Mouse (Mus musculus): ENCODE measurements around the gene Upk1a. TPM values are rescaled to one million over a fixed set of nuclear protein-coding genes. Genes with fewer than 3 reads are reported as not detected.

Gene Upk1a
- polyA plus RNA-seq, 1 experiment from 2014 or later: 12.1 TPM

GRCm38 (mm10) chr7:30572389-30572788, 40.3 kb downstream of the Upk1a start:
- ATAC-seq (replicated peaks; ENCODE audit: low FRiP score, low TSS enrichment, low read depth): no peak

DNA sequence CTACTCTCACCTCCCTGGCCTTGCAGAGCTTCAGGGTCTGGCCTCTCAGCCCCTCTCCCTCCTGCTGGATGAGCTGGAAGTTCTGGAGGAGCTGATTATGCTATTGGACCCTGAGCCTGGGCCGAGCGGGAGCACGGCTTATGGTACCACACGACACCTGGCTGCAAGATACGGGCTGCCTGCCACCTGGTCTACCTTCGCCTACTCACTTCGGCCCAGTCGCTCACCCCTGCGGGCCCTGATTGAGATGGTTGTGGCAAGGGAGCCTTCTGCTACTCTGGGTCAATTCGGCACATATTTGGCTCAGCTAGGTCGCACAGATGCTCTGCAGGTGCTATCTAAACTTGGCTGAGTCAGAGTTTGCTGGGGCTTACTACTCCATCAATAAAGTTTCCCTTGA, 45.1 kb downstream of the Upk1a start:
- 88% methylated on average over 11 of the region's 11 CpGs for WGBS
- Histone ChIP-seq H3K4me3 (ENCODE audit: low read depth, low read length) (no peak overlapping the region), H3K9me3 (ENCODE audit: control insufficient read depth, low read length) (no peaks in the 10 kb centered on the region), H3K27ac (ENCODE audit: low read depth) (no peak overlapping the region), H3K4me2 (ENCODE audit: low read length) (no peak overlapping the region), H3K9ac (ENCODE audit: low read length) (no peak overlapping the region), H3K4me1 (replicated peaks; ENCODE audit: control insufficient read depth, insufficient read depth, low read length) (peaks cover 5% of the 10 kb centered on the region; the same call in 1 of the 2 replicates), H3K36me3 (ENCODE audit: control insufficient read depth, insufficient read depth, low read length) (peaks cover 69% of the 10 kb centered on the region), H3K27me3 (replicated peaks; ENCODE audit: control insufficient read depth, insufficient read depth, low read length) (no peaks in the 10 kb centered on the region)
- DNase-seq (ENCODE audit: low spot score): no peak
- no peak for ATAC-seq (replicated peaks; ENCODE audit: low FRiP score, low TSS enrichment, low read depth)

More at GRCm38 (mm10) chr7:30572389-30572788, 40.3 kb downstream of the Upk1a start:
- 81% methylated on average over 5 of the region's 5 CpGs for WGBS
- no peaks in the 10 kb centered on the region for H3K4me1 ChIP-seq (replicated peaks; ENCODE audit: control insufficient read depth, insufficient read depth, low read length)
- H3K27ac ChIP-seq (ENCODE audit: low read depth): no peak overlapping the region
- DNase-seq (ENCODE audit: low spot score): no peak
- no peaks in the 10 kb centered on the region for H3K27me3 ChIP-seq (replicated peaks; ENCODE audit: control insufficient read depth, insufficient read depth, low read length)
- peaks cover 97% of the 10 kb centered on the region for H3K36me3 ChIP-seq (ENCODE audit: control insufficient read depth, insufficient read depth, low read length)
- H3K9me3 ChIP-seq (ENCODE audit: control insufficient read depth, low read length): no peaks in the 10 kb centered on the region
- H3K9ac ChIP-seq (ENCODE audit: low read length): no peak overlapping the region
- no peak overlapping the region for H3K4me2 ChIP-seq (ENCODE audit: low read length)
- H3K4me3 ChIP-seq (ENCODE audit: low read depth, low read length): no peak overlapping the region

DNA sequence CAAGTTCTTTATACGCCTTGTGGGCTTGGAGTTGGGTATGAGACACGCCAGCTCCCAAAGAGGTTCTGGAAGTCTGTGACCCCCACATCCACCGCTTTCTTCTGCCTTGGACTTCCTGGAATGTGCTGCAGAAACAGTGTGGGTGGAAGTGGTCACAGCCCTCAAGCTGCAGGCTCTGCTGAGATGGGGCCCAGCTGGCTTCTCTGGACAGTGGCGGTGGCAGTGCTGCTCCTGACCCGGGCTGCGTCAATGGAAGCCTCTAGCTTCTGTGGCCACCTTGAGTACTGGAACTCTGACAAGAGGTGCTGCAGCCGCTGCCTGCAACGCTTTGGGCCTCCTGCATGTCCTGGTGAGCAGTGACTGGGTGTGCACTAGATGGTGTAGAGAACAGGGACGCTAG, 46.6 kb downstream of the Upk1a start:
- WGBS: 87% methylated on average over 9 of the region's 9 CpGs
- Histone ChIP-seq H3K36me3 (ENCODE audit: control insufficient read depth, insufficient read depth, low read length) (peaks cover 54% of the 10 kb centered on the region), H3K27me3 (replicated peaks; ENCODE audit: control insufficient read depth, insufficient read depth, low read length) (no peaks in the 10 kb centered on the region), H3K4me1 (replicated peaks; ENCODE audit: control insufficient read depth, insufficient read depth, low read length) (peaks cover 8% of the 10 kb centered on the region; the same call in 1 of the 2 replicates), H3K4me2 (ENCODE audit: low read length) (no peak overlapping the region), H3K9me3 (ENCODE audit: control insufficient read depth, low read length) (no peaks in the 10 kb centered on the region), H3K9ac (ENCODE audit: low read length) (no peak overlapping the region), H3K4me3 (ENCODE audit: low read depth, low read length) (no peak overlapping the region), H3K27ac (ENCODE audit: low read depth) (no peak overlapping the region)
- DNase-seq (ENCODE audit: low spot score) (no peak), ATAC-seq (replicated peaks; ENCODE audit: low FRiP score, low TSS enrichment, low read depth) (no peak)

- Histone ChIP-seq H3K4me3 (ENCODE audit: low read depth, low read length) (no peak within 1 kb of the TSS), H3K27ac (ENCODE audit: low read depth) (no peak within 1 kb of the TSS), H3K4me1 (replicated peaks; ENCODE audit: control insufficient read depth, insufficient read depth, low read length) (peaks cover 8% of the 10 kb centered on the region; the same call in 1 of the 2 replicates), H3K36me3 (ENCODE audit: control insufficient read depth, insufficient read depth, low read length) (peaks cover 44% of the 10 kb centered on the region), H3K4me2 (ENCODE audit: low read length) (no peak within 1 kb of the TSS; the same call in 1 of the 2 replicates), H3K27me3 (replicated peaks; ENCODE audit: control insufficient read depth, insufficient read depth, low read length) (no peaks in the 10 kb centered on the region), H3K9me3 (ENCODE audit: control insufficient read depth, low read length) (no peaks in the 10 kb centered on the region), H3K9ac (ENCODE audit: low read length) (0 out of 2 replicates have a peak within 1 kb of the TSS, but pooled peaks have one; percentile 81)
- WGBS: 96% methylated on average over 12 of the region's 12 CpGs
- ATAC-seq (replicated peaks; ENCODE audit: low FRiP score, low TSS enrichment, low read depth) (no peak), DNase-seq (ENCODE audit: low spot score) (no peak)
These were observed 47.6 kb downstream of the Upk1a start, which contains the start of gene Igflr1 for GRCm38 (mm10) chr7:30564970-30565571. TSS of gene Igflr1 (plus strand) at chr7:30565427.

GRCm38 (mm10) chr7:30563906-30564280, 48.8 kb downstream of the Upk1a start:
- Histone ChIP-seq H3K27ac (ENCODE audit: low read depth) (peak overlapping the region; percentile 96; the same call in 1 of the 2 replicates), H3K9ac (ENCODE audit: low read length) (peak overlapping the region; percentile 81; the same call in 1 of the 2 replicates)
- no peak for DNase-seq (ENCODE audit: low spot score)

GRCm38 (mm10) chr7:30563117-30563905, 49.3 kb downstream of the Upk1a start, which contains the start of the genes U2af1l4, Gm49396 and Psenen:
TSS of gene U2af1l4 (plus strand) at chr7:30563301.
TSS of gene Gm49396 (plus strand) at chr7:30563344.
TSS of gene Psenen (minus strand) at chr7:30563627.
- Histone ChIP-seq H3K4me2 (ENCODE audit: low read length) (peak within 1 kb of the TSS; percentile 60), H3K9ac (ENCODE audit: low read length) (peak within 1 kb of the TSS; percentile 81), H3K27me3 (replicated peaks; ENCODE audit: control insufficient read depth, insufficient read depth, low read length) (no peaks in the 10 kb centered on the region), H3K9me3 (ENCODE audit: control insufficient read depth, low read length) (no peaks in the 10 kb centered on the region), H3K27ac (ENCODE audit: low read depth) (peak within 1 kb of the TSS; percentile 96), H3K36me3 (ENCODE audit: control insufficient read depth, insufficient read depth, low read length) (peaks cover 27% of the 10 kb centered on the region), H3K4me1 (replicated peaks; ENCODE audit: control insufficient read depth, insufficient read depth, low read length) (peaks cover 15% of the 10 kb centered on the region; the same call in 1 of the 2 replicates), H3K4me3 (ENCODE audit: low read depth, low read length) (peak within 1 kb of the TSS; percentile 83)
- under 1% methylated on average over 45 of the region's 45 CpGs for WGBS
- ATAC-seq (replicated peaks; ENCODE audit: low FRiP score, low TSS enrichment, low read depth) (peak; percentile 84), DNase-seq (ENCODE audit: low spot score) (peak; percentile 92)

More at GRCm38 (mm10) chr7:30563906-30564280, 48.8 kb downstream of the Upk1a start:
- no peak for ATAC-seq (replicated peaks; ENCODE audit: low FRiP score, low TSS enrichment, low read depth)
- Histone ChIP-seq H3K9me3 (ENCODE audit: control insufficient read depth, low read length) (no peaks in the 10 kb centered on the region), H3K4me3 (ENCODE audit: low read depth, low read length) (peak overlapping the region; percentile 83), H3K36me3 (ENCODE audit: control insufficient read depth, insufficient read depth, low read length) (peaks cover 33% of the 10 kb centered on the region), H3K27me3 (replicated peaks; ENCODE audit: control insufficient read depth, insufficient read depth, low read length) (no peaks in the 10 kb centered on the region), H3K4me1 (replicated peaks; ENCODE audit: control insufficient read depth, insufficient read depth, low read length) (peaks cover 10% of the 10 kb centered on the region; the same call in 1 of the 2 replicates), H3K4me2 (ENCODE audit: low read length) (peak overlapping the region; percentile 60)
- WGBS: 22% methylated on average over 6 of the region's 6 CpGs

DNA sequence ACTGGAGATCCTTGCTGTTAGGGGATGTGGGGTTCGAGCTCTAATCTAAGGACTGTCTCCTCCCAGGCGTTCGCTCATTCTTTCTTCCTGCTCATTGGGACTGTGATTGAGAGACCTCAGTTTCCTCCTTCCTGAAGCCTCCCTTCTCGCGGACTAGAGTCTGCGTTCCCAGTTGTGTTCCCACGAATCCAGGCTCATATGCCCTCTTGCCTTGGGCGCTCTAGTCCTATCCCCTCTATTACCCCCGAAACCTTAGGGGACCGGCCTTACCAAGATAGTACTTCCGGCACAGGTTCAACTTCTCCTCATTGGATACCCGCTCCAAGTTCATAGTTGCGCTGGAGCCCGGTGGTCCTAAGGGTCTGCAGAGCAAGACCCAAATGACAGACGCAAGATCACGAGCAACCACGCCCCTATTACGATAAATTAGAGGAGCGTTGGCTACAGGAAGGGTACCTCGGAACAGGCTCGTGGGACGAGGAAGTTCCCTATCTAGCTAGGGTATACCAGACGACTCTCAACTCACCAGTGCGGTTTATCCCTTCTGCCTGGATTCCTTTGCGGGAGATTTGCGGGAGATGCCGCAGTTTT, 50.0 kb downstream of the Upk1a start:
- Histone ChIP-seq H3K36me3 (ENCODE audit: control insufficient read depth, insufficient read depth, low read length) (peaks cover 23% of the 10 kb centered on the region), H3K4me3 (ENCODE audit: low read depth, low read length) (peak overlapping the region; percentile 83), H3K9ac (ENCODE audit: low read length) (peak overlapping the region; percentile 81), H3K27ac (ENCODE audit: low read depth) (peak overlapping the region; percentile 62), H3K9me3 (ENCODE audit: control insufficient read depth, low read length) (no peaks in the 10 kb centered on the region), H3K4me1 (replicated peaks; ENCODE audit: control insufficient read depth, insufficient read depth, low read length) (peaks cover 16% of the 10 kb centered on the region; the same call in 1 of the 2 replicates), H3K27me3 (replicated peaks; ENCODE audit: control insufficient read depth, insufficient read depth, low read length) (no peaks in the 10 kb centered on the region), H3K4me2 (ENCODE audit: low read length) (peak overlapping the region; percentile 60)
- ATAC-seq (replicated peaks; ENCODE audit: low FRiP score, low TSS enrichment, low read depth): no peak; the same call in 1 of the 2 replicates
- 1% methylated on average over 27 of the region's 27 CpGs for WGBS
- peak; percentile 62 for DNase-seq (ENCODE audit: low spot score)

DNA sequence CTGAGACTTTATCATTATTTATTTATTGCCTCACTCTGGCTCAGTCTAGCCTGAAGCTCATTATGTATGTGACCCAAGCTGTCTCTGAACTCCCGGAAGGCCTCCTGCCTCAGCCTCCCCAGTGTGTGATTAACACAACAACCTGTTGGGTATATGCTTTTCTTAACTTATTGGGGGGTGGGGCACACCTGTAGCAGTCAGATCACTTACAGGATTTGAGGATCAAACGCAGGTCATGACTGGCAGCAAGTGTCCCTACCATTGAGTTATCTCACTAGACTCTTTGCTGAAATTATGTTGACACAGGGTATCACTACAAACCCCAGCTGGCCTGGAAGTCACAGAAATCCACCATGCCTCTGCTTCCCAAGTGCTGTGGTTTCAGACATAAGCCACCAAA, 52.4 kb downstream of the Upk1a start:
- Histone ChIP-seq H3K9ac (ENCODE audit: low read length) (no peak overlapping the region), H3K4me3 (ENCODE audit: low read depth, low read length) (no peak overlapping the region)
- ATAC-seq (replicated peaks; ENCODE audit: low FRiP score, low TSS enrichment, low read depth): no peak

More for the DNA sequence above, 52.4 kb downstream of the Upk1a start:
- peak overlapping the region; percentile 49; the same call in 1 of the 2 replicates for H3K4me2 ChIP-seq (ENCODE audit: low read length)
- no peaks in the 10 kb centered on the region for H3K27me3 ChIP-seq (replicated peaks; ENCODE audit: control insufficient read depth, insufficient read depth, low read length)
- DNase-seq (ENCODE audit: low spot score): no peak
- peaks cover 16% of the 10 kb centered on the region; the same call in 1 of the 2 replicates for H3K4me1 ChIP-seq (replicated peaks; ENCODE audit: control insufficient read depth, insufficient read depth, low read length)
- no peak overlapping the region for H3K27ac ChIP-seq (ENCODE audit: low read depth)
- H3K36me3 ChIP-seq (ENCODE audit: control insufficient read depth, insufficient read depth, low read length): peaks cover 25% of the 10 kb centered on the region
- 74% methylated on average over 2 of the region's 2 CpGs for WGBS
- no peaks in the 10 kb centered on the region for H3K9me3 ChIP-seq (ENCODE audit: control insufficient read depth, low read length)
